Mouse (Mus musculus): ENCODE results near the gene Gm7324.
"Not testable (repeated sequence)": the region's sequence is repeated elsewhere in the genome, so short reads cannot be mapped to it uniquely, and the experiment has no call there.

The Gm7324 gene

DNA sequence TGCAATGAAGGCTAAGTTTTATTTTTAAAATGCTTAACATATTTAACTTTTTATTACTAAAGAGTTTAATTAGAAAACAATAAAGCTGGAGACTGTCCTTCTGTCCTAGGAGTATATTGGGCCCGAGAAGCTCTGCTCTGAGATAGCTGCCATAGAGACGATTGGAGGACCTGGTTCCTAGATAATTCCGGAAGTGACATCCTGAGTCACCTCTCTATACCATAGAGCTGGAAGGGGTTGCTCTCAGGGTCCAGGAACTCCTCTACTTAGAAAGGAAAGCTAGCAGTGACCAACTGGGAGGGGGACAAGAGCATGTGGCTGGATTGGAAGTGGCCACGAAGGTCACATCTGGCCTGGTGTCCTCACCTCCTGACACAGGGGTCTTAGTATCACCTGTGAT is at the start of gene Gm7324:
Gene Gm7324, plus strand, starts transcription at position 208 of the 400 bp plus-strand sequence.
- not testable (repeated sequence) for DNase-seq (ENCODE audit: low spot score)

DNA sequence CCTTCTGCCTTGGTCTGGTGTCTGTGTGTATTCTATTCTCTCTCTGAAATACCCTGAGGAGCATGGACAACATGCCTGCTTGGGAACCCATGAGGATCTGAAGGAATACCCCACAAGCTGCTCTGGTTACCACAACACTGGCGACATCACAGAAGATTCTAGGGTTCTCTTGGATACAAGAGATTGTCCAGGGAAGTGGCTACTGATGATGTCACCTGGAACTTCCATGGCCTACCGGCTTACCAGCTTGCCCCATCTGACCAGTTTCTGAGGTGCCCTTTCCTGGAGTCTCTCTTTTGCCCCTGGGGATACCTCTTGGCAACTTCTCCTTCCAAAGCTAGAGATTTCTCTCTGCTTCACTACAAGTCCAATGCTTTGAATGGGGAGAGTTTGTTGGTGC is 20.5 kb upstream of the Gm7324 start, which contains the start of gene Gm8165:
Gene Gm8165, minus strand, starts transcription at position 101 of the 400 bp plus-strand sequence.
- DNase-seq (ENCODE audit: low spot score): not testable (repeated sequence)

DNA sequence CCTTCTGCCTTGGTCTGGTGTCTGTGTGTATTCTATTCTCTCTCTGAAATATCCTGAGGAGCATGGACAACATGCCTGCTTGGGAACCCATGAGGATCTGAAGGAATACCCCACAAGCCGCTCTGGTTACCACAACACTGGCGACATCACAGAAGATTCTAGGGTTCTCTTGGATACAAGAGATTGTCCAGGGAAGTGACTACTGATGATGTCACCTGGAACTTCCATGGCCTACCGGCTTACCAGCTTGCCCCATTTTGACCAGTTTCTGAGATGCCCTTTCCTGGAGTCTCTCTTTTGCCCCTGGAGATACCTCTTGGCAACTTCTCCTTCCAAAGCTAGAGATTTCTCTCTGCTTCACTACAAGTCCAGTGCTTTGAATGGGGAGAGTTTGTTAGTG is 29.8 kb downstream of the Gm7324 start, which contains the start of gene Gm16506:
Gene Gm16506, minus strand, starts transcription at position 101 of the 400 bp plus-strand sequence.
- DNase-seq (ENCODE audit: low spot score): not testable (repeated sequence)

DNA sequence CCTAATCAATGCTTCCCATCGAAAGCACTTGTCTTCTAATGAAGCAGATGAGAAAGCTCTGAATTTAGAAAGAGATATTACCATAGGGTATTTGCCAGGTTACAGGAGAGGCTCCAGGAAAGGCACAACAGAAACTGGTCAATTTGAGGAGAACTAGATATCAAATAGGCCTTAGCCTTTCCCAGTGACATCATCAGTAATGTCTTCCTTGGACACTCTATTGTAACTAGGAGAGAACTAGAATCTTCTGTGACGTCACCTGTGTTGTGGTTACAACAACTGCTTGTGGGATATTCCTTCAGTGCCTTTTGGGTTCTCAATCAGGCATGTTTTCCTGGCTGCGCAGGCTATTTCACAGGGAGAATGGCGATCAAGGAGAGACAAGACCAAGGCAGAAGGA is 49.9 kb downstream of the Gm7324 start, which contains the start of gene Gm6526:
Gene Gm6526, plus strand, starts transcription at position 301 of the 400 bp plus-strand sequence.
- not testable (repeated sequence) for DNase-seq (ENCODE audit: low spot score)
